16 mouse cellular contexts compared by ENCODE assay signal in the genomic region with DNA sequence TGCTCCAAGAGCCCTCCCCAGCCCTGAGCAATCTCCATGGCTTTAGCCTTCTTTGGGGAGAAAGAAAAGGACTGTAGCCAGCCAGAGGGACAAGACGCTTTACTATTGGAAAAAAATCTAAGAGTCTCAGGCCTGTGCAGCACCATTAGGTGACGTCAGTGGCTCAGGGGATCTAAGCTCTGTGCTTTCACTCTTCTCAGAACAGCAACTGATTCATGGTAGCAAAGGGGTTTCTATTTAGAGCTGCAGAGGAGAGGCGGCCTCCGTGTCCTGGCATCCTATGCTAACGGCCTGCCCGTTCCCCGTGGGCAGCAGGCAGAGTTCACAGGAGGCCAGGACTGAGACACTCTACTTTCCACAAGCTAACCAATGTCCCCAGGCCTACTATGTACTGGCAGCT.
A peak's percentile ranks its signal among the peaks of the same experiment; 100 is the strongest.
DNase-seq lines count a peak whose midpoint lies in the region; ATAC-seq and TF ChIP-seq lines count a peak whose summit lies in the region.
"Had no signal": no experiment of that assay in that cellular context is flagged by ENCODE, and none has a peak within 500 bp of the region (broad histone marks: within the 10 kb centered on the region; RNA-seq: fewer than 3 reads in every experiment).

No protein-coding gene starts in this region.

- H3K27ac ChIP-seq in gastrocnemius, adult 2 months: peak overlapping the region; percentile 70
- peak overlapping the region; percentile 28; the same call in 1 of the 2 replicates for H3K27ac ChIP-seq in neural tube, embryonic 13.5 days (replicated peaks)
- H3K27ac ChIP-seq in limb, embryonic 15.5 days: no peak overlapping the region
- no peak overlapping the region for H3K27ac ChIP-seq in forebrain, embryonic 10.5 days
- H3K27ac ChIP-seq: hindbrain, embryonic 15.5 days; lung, embryonic 15.5 days had no signal

- H3K9me3 ChIP-seq in neural tube, embryonic 13.5 days: no peaks in the 10 kb centered on the region
- H3K9me3 ChIP-seq in limb, embryonic 15.5 days: no peaks in the 10 kb centered on the region
- no peaks in the 10 kb centered on the region for H3K9me3 ChIP-seq in forebrain, embryonic 10.5 days
- H3K9me3 ChIP-seq: hindbrain, embryonic 15.5 days; lung, embryonic 15.5 days had no signal

- H3K36me3 ChIP-seq in neural tube, embryonic 13.5 days: no peaks in the 10 kb centered on the region
- H3K36me3 ChIP-seq in limb, embryonic 15.5 days: no peaks in the 10 kb centered on the region
- no peaks in the 10 kb centered on the region for H3K36me3 ChIP-seq in forebrain, embryonic 10.5 days (replicated peaks)
- H3K36me3 ChIP-seq: hindbrain, embryonic 15.5 days; lung, embryonic 15.5 days had no signal

- TF ChIP-seq CTCF in gastrocnemius, adult 2 months (IDR thresholded peaks at IDR 0.05): no peak

- DNase-seq in gastrocnemius, adult 2 months: peak; percentile 53
- no peak for DNase-seq in gastrocnemius, postnatal 10 days
- no peak for DNase-seq in neural tube, embryonic 10.5 days (ENCODE audit: extremely low spot score, low spot score)
- DNase-seq in gastrocnemius, postnatal 25 days: peak; percentile 59
- no peak for DNase-seq in spleen, postnatal 4 days (ENCODE audit: low spot score in 2 of 2)
- no peak for DNase-seq in forebrain, embryonic 10.5 days (ENCODE audit: extremely low spot score, low spot score)
- DNase-seq: adrenal gland, postnatal 14 days; kidney, adult 18-20 months; kidney, postnatal 4 days had no signal

- WGBS in neural tube, embryonic 13.5 days: 74% methylated on average over 7 of the region's 7 CpGs
- WGBS in limb, embryonic 15.5 days: 80% methylated on average over 7 of the region's 7 CpGs
- 91% methylated on average over 7 of the region's 7 CpGs for WGBS in forebrain, embryonic 10.5 days

- H3K27me3 ChIP-seq in neural tube, embryonic 13.5 days: no peaks in the 10 kb centered on the region
- H3K27me3 ChIP-seq in limb, embryonic 15.5 days: no peaks in the 10 kb centered on the region
- H3K27me3 ChIP-seq in forebrain, embryonic 10.5 days (ENCODE audit: poor library complexity, severe bottlenecking): no peaks in the 10 kb centered on the region
- H3K27me3 ChIP-seq: hindbrain, embryonic 15.5 days; lung, embryonic 15.5 days had no signal

- intact Hi-C loops in gastrocnemius, adult 2 months (cut with DNase I): loop anchor here (10.0 kb wide), 1 partner anchor 204 kb away; no protein-coding TSS in a partner anchor

- H3K9ac ChIP-seq in neural tube, embryonic 13.5 days: no peak overlapping the region
- no peak overlapping the region for H3K9ac ChIP-seq in limb, embryonic 15.5 days
- H3K9ac ChIP-seq: hindbrain, embryonic 15.5 days; lung, embryonic 15.5 days had no signal

- H3K4me2 ChIP-seq in neural tube, embryonic 13.5 days: no peak overlapping the region
- H3K4me2 ChIP-seq in limb, embryonic 15.5 days: no peak overlapping the region
- H3K4me2 ChIP-seq: hindbrain, embryonic 15.5 days; liver, embryonic 11.5 days; lung, embryonic 15.5 days had no signal

- H3K4me3 ChIP-seq in gastrocnemius, adult 2 months: no peak overlapping the region
- H3K4me3 ChIP-seq in neural tube, embryonic 13.5 days: no peak overlapping the region
- H3K4me3 ChIP-seq in limb, embryonic 15.5 days: no peak overlapping the region
- H3K4me3 ChIP-seq in forebrain, embryonic 10.5 days: no peak overlapping the region
- H3K4me3 ChIP-seq: hindbrain, embryonic 15.5 days; lung, embryonic 15.5 days had no signal

- 0 out of 2 replicates have a peak, but pooled peaks cover 3% of the 10 kb centered on the region for H3K4me1 ChIP-seq in neural tube, embryonic 13.5 days (replicated peaks)
- H3K4me1 ChIP-seq in limb, embryonic 15.5 days: peaks cover 2% of the 10 kb centered on the region; the same call in 1 of the 2 replicates
- peaks cover 7% of the 10 kb centered on the region for H3K4me1 ChIP-seq in forebrain, embryonic 10.5 days
- H3K4me1 ChIP-seq: hindbrain, embryonic 15.5 days; lung, embryonic 15.5 days had no signal

- ATAC-seq in neural tube, embryonic 13.5 days (ENCODE audit: low read depth): no peak
- ATAC-seq in limb, embryonic 15.5 days (ENCODE audit: insufficient number of reproducible peaks, low FRiP score, low TSS enrichment, low read depth): 0 out of 2 replicates have a peak, but pooled peaks have one; percentile 25
- ATAC-seq: forebrain, embryonic 16.5 days; midbrain, embryonic 16.5 days had no signal

Comparison
In these comparisons a context has a peak if more than half of its experiments do, and no peak if none do; other contexts are left out.
1. DNase-seq: peak in gastrocnemius, adult 2 months (single experiment) and gastrocnemius, postnatal 25 days (single experiment); none in gastrocnemius, postnatal 10 days (single experiment), neural tube, embryonic 10.5 days (single experiment), spleen, postnatal 4 days (0 of 2) and forebrain, embryonic 10.5 days (single experiment).
2. H3K27ac ChIP-seq: peak in gastrocnemius, adult 2 months (single experiment) and neural tube, embryonic 13.5 days (single experiment); none in limb, embryonic 15.5 days (single experiment) and forebrain, embryonic 10.5 days (single experiment).